Mouse (Mus musculus) layer of hippocampus, postnatal 36 days (tissue): Measurements from ENCODE around the gene Triap1. TPM values are rescaled to one million over a fixed set of nuclear protein-coding genes. Genes with fewer than 3 reads are reported as not detected.
"Not testable (repeated sequence)": the region's sequence is repeated elsewhere in the genome, so short reads cannot be mapped to it uniquely, and the experiment has no call there.

ENCODE experiments used
- DNase-seq, 2 experiments: peaks; one replicate each; pipeline ENCODE4 v3.0.0; 2022
- total RNA-seq, 2 experiments: library from RNA; stranded (reverse); gene quantifications; 2 replicates each; pipeline ENCODE4 v1.2.3; 2021

Triap1 gene
- 10 to 100 TPM; 24.8 to 29.2 TPM for total RNA-seq

DNA sequence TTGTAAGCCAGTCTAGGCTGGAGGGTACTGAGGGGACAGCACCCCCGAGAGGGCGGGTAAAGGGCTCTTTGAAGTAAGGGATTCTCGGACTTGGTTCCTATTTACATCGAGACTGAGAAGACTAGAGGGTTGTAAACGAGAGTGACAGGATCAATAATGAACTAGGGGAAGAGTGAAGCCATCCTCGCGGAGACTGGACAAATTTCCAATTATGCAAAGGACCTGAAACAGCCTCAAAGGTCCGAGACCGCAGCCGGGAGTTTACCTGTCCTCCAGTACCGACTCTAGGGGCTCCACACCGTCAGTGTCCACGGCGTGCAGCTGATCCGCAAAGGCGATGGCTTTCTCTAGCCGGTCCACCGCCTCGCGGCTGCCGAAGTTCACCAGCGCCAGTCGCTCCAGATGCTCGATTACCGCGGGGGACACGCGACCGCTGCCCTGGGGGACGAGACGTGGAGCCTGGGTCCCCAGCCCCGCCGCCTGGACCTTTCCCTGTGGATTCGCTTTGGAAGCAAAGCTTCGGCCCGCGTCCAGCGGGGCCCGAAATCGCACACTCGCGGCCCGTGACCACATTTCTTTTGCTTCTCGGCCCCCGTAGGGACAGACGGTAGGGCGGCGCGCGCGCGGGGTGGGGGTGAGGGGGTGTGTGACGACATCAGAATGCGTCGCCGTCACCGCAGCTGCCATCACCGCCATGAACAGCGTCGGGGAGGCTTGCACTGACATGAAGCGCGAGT, at the start of gene Triap1, which contains the start of gene Gatc:
Gene Triap1 (plus strand): TSS at position 649 of the 737 bp plus-strand sequence.
Gene Gatc (minus strand): TSS at position 602 of the 737 bp plus-strand sequence.
- DNase-seq, result peak; percentile 88 to 89

DNA sequence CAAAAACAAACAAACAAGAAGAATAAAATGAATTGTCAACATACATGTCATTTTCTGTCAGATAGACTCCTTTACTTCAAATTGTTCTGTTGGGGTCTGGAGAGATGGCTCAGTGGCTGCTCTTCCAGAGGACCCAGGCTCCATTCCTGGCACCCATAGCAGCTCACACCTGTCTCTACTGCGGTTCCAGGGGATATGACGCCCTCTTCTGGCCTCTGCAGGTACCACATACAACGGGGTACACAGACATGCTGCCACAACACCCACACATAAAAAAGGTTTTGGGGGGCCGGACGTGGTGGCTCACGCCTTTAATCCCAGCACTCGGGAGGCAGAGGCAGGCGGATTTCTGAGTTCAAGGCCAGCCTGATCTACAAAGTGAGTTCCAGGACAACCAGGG, 46.9 kb upstream of the Triap1 start:
- DNase-seq, result no peak

DNA sequence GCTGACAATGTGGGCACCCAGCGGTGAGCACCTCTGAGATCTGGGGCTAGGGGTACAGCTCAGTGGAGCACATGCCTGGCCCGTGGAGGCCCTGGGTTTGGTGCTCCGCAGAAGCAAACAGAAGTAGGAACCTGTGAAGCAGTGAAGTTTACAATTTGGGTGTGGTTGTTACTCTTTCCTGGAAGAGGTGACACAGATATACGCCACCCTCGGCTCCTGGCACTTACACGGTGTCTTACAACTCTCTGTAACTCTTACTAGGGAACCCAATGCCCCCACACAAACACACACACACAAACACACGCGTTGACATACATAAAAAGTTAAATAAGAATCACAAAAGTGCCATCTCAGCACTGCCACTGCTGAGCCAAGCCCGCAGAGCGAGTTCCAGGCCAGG, 44.7 kb upstream of the Triap1 start:
- DNase-seq, result no peak

DNA sequence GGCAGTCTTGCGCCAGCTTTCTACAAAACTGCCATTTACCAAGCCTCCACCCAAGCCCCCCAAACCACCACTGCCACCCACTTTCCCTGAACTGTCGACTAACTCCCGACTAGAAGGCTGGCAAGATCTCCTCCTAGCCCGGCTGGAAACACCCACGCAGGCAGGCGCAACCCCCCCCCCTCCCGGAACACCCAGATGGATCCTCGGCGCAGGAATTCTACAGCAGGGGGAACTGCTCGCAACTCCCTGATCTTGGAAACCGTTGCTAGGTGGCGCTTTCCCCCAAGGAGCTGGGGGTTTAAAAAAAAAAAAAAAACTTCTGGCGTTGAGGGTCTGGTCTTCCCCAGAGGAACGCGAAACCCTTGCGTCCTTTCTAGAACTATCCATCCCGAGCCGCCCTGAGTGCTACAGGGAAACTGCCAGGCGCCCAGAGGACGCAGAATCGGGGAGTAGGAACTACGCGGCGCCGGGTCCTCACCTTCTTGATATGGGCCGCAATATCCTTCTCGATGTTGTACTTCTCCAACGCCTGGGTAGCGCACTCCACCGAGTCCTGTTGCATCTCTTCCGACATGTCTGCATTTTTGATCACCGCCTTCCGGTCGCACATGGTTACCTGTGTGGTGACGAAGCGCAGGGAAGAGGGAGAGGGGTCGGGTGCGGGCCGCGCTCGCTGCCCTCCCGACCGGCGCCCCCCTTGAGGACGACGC, 40.8 kb upstream of the Triap1 start:
- DNase-seq, result peak in 1 of 2 experiments; percentile 62

GRCm38 (mm10) chr5:115300792-115301614, 40.0 kb upstream of the Triap1 start, which contains the start of gene Dynll1:
Dynll1 (minus strand) TSS chr5:115300999.
- DNase-seq, result peak; percentile 100

DNA sequence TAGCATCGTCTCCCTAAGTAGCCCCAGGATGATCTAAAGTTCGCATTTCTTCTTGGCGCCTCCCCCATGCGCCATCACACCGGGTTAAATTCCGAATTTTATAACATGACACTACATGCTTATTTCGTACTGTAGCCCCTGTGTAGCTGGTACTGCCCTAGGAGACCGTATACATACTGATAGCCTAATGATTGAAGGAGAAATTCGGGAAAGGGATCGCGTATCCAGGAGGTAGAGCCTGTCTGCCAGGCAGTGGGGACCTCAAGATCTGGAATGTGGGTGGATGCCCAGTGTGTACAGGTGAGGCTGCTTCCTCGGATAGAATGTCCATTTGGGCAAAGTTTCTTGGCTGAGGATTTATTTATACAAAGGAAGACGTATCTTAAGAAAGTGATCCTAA, 39.4 kb upstream of the Triap1 start:
- DNase-seq, result no peak

DNA sequence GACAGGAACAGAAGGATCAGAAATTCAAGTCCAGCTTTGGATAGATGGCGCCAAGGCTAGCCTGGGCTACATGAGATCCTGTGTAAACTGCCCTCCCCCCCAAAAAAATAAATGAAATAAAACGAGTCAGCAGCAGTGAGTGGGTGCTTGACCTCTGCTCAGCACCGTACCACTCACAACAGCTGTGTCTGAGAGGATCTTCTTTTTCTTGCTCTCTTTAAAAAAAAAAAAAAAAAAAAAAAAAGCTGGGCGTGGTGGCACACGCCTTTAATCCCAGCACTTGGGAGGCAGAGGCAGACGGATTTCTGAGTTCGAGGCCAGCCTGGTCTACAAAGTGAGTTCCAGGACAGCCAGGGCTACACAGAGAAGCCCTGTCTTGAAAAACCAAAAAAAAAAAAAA, 38.8 kb upstream of the Triap1 start:
- DNase-seq, result not testable (repeated sequence)

DNA sequence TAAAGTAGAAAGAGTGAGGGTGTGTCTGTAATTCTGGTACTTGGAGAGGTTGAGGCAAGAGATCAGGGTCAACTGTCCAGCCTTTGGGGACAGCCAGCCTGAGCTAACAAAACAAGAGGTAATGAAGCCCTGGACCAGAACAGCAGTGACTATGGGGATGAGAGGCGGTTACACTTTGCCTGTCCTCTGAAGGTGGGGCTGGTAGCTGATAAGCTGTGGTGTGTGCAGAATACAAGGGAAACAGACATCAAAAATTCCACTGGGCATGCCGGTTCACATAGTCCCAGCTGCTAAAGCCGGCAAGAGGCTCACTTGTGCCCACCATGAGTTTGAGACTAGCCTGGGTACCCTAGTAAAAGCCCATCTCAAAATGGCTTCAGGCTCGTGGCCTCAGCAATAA, 28.7 kb upstream of the Triap1 start:
- no peak for DNase-seq

DNA sequence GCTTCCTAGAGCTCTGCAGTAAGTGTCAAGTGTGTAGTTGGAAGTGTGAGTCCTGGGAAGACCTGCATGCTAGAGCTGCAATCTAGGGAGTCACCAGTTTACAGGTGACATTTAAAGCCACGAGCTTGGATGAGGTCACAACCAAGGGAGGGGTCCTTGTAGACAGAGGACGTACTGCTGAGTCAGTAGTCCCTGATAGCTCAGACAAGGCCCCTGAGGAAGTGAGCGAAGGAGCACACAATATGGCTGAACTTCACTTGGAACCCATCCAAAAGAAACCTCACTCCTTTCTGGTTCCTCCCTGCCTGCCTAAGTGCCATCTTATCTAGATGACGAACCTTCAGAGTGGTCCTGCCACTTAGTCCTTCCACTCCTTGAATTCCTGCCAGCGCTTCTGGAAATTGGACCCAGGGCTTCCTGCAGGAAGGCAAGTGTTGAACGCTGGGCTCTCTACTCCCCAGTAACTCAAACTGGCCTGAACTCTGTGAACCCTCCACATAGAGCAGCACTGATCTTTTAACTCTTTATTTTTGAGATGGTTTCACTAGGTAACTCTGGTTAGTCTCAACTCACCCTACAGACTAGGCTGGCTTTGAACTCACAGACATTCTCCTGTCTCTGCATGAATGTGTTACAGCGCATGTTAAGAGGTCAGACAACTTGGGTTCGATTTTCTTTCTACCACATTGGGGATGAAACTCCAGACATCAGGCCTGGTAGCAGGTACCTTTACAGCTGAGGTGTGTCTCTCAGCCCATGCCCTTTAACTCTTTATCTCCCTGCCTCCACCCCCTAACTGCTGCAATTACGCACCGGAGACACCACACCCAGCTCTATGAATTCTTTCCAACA, 28.0 kb upstream of the Triap1 start:
- no peak for DNase-seq

DNA sequence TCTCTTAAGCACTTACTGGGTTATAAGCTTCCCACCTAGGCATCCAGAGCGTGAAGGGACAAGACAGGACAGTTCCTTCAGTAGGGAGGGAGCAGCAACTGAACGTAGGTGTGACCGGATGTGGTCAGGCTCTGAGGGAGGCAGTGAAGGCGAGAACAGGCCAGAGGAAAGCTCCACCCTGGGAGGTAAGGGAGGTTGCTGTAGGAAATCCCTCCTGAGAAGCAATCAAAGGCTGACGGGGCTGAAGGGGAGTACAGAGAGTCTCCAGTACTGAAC, 27.4 kb upstream of the Triap1 start:
- no peak for DNase-seq

- no peak for DNase-seq
Observed at GRCm38 (mm10) chr5:115316968-115317644, 23.9 kb upstream of the Triap1 start.

DNA sequence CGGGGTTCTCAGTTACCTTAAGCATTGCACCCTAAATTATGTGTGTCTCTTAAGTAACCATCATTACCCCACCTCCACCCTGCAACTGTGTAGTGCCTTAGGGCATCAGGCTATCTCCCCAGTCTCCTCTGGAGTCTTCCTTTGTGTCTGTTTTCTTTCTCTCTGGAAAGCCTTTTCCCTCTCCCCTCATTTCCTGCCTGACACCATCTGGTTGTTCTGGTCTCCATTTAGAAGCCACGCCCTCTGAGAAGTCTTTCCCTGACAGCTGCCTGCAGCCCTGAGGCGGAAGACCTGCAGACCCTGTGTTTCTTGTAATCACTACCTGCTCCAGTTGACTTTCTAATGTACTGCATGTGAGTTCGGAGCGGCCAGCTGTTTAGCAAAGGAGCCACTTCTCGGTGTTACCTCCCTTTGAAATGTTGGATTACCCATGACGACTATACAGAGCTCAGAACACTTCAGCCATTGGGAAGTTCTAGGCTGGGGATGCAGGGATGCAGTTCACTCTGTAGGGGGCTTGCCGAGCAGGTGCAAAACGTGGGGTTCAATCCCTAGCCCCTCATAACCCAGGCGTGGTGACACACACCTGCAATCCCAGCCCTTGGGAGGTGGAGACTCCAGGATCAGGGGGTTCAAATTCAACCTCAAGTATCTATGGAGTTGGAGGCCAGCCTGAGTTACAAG, 23.2 kb upstream of the Triap1 start:
- DNase-seq, result no peak

- peak; percentile 76 to 78 for DNase-seq
Observed at GRCm38 (mm10) chr5:115319004-115319940, 21.8 kb upstream of the Triap1 start.

DNA sequence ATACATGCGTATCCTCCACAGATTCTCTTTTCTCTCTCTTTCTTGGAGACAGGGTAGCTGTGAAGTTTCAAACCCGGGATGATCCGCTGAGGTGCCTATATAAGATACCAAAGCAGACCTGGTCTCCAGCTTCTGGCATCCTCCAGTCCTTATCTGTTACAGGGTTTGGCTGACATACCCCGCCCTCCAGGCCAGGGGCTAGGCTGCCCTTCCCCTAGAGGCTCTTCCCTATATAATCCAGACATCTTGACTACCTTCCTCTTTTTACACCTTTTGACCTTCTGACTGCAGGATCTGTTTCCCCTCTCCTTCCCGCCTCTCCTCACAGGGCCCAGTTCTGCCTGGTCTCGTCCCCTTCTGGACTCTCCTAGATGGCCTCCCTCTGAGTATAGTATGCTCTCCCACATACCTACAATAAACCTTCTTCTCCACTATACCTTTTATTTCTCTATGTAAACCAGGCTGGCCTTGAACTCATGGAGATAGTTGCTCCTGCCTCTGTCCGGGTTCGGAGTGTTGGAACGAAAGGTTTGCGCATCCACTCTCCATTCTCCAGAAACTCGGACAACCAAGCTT, 14.7 kb upstream of the Triap1 start:
- no peak for DNase-seq

DNA sequence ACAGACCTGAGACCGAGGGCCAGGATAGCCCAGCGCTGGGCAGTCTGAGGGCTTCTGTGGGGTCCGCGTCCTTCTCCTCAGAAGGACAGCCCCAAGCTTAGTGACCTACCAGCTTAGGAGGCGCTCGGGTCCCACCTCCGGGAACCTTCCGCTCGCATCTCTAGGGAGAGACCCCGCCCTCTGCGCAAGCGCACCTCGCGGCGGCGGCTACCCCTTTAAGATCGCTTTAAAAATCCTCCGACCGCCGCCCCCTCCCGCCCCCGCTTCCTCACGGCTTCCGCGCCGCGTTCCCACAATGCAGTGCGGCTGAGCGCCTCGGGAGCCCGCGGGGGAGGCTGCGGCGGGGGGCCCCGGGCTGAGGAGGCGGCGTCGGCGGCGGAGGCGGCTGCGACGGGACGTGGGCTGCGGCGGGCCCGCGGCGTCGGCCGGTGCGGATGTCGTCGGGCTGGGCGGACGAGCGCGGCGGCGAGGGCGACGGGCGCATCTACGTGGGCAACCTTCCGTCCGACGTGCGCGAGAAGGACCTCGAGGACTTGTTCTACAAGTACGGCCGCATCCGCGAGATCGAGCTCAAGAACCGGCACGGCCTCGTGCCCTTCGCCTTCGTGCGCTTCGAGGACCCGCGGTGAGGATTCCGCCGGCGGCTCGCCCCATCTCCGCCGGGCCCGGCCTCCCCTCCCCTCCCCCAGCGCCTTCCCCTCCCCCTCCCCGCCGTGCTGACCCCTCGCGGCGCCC, 14.0 kb upstream of the Triap1 start, which contains the start of gene Srsf9:
Gene Srsf9 (plus strand): TSS at position 303 of the 735 bp plus-strand sequence.
- peak; percentile 94 to 95 for DNase-seq

DNA sequence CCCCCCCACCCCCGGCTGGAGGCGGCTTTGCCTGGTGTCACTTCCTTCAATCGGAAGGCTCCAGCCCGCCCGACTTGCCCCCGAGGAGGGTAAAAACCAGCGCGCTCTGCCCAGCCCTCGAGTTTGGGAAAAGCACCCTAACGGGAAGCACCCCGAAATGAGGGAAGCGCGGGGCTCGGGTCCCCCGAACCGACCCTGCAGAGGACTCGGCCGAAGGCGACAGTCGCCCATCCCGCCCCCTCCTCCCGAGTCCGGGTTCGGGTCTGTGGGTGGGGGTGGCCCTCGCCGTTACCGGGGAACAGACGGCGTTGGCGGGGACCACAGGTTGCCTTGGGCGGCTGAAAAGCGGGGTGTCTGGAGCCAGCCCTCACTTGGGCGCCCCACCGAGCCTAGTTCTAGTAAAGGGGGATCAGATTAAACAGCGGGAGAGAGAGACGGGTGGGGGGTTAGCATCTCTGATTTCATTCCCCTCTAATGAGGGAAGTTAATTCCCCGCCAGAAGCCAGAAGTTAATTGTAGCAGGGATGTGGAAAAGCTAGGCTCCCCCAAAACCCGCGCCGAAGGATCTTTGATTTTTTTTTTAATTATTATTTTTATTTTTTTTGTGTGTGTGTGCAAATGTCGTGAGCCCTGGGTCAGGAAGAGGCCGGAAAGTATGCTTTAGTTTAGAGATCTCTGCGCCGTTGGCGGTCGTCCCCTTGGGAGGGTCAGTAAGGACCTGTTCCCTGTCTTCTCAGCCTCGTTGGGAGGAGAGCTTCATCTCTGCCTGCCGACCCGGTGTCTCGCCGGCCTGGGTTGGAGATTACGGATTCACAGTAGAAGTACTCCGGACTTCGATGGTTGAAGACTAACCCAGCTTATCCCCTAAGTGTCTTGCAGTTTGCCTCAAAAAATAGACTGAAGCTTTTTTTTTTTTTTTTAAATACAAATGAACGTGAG, 13.1 kb upstream of the Triap1 start:
- peak; percentile 59 to 62 for DNase-seq

DNA sequence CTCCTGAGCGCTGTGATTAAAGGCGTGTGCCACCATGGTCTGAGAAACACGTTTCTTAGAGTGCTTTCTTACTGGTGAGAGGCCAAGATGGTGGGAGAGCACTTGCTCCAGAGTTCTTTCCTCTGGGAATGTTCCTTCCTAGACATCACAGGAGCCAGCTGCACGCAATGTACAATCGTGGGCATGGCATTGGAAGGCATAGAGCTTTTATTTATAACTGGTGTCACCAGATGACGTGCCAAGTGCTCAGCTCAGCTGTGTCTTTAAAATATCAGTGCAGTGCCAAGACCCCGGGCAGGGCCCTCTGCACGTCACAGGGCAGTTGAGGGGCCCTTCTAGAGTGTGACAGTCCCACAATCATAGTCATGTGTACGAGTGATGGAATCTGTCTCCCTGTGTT, 10.1 kb upstream of the Triap1 start:
- peak in 1 of 2 experiments; percentile 29 for DNase-seq
